Mouse (Mus musculus) neural tube, embryonic 10.5 days (tissue): ENCODE data around the gene 4921507P07Rik.
"Not testable (repeated sequence)": the region's sequence is repeated elsewhere in the genome, so short reads cannot be mapped to it uniquely, and the experiment has no call there.

Experiments used
- DNase-seq: peaks from one replicate; pipeline ENCODE4 v3.0.0-alpha.2; 2017; ENCODE audit warnings: low spot score; ENCODE audit errors: extremely low spot score

The 4921507P07Rik gene

GRCm38 (mm10) chr6:50558877-50559276 lies 37.6 kb downstream of the 4921507P07Rik start:
- DNase-seq: no peak

GRCm38 (mm10) chr6:50557566-50557965 lies 38.9 kb downstream of the 4921507P07Rik start:
- no peak for DNase-seq

- not testable (repeated sequence) for DNase-seq
Measured at GRCm38 (mm10) chr6:50554223-50554622, 42.2 kb downstream of the 4921507P07Rik start.

GRCm38 (mm10) chr6:50552881-50553518 lies 43.4 kb downstream of the 4921507P07Rik start:
- DNase-seq: no peak

GRCm38 (mm10) chr6:50549791-50550190 lies 46.6 kb downstream of the 4921507P07Rik start:
- no peak for DNase-seq

GRCm38 (mm10) chr6:50549051-50549450 lies 47.4 kb downstream of the 4921507P07Rik start:
- DNase-seq: no peak

GRCm38 (mm10) chr6:50545412-50546043 lies 50.9 kb downstream of the 4921507P07Rik start:
- DNase-seq: peak; percentile 42

GRCm38 (mm10) chr6:50542535-50542934 lies 53.9 kb downstream of the 4921507P07Rik start:
- DNase-seq: no peak

- no peak for DNase-seq
Measured at GRCm38 (mm10) chr6:50539641-50540040, 56.8 kb downstream of the 4921507P07Rik start.

- DNase-seq: peak; percentile 82
Measured at GRCm38 (mm10) chr6:50536461-50536892, 60.0 kb downstream of the 4921507P07Rik start.

GRCm38 (mm10) chr6:50535346-50535745 lies 61.1 kb downstream of the 4921507P07Rik start:
- no peak for DNase-seq

GRCm38 (mm10) chr6:50531920-50532319 lies 64.5 kb downstream of the 4921507P07Rik start:
- DNase-seq: no peak

GRCm38 (mm10) chr6:50531003-50531402 lies 65.4 kb downstream of the 4921507P07Rik start:
- DNase-seq: no peak

- no peak for DNase-seq
Measured at GRCm38 (mm10) chr6:50529194-50529593, 67.2 kb downstream of the 4921507P07Rik start.

GRCm38 (mm10) chr6:50527416-50527815 lies 69.0 kb downstream of the 4921507P07Rik start:
- no peak for DNase-seq

GRCm38 (mm10) chr6:50526597-50527024 lies 69.8 kb downstream of the 4921507P07Rik start:
- DNase-seq: peak; percentile 55

GRCm38 (mm10) chr6:50525846-50526245 lies 70.6 kb downstream of the 4921507P07Rik start:
- DNase-seq: no peak

- DNase-seq: no peak
Measured at GRCm38 (mm10) chr6:50524261-50524896, 72.1 kb downstream of the 4921507P07Rik start.
